Mouse (Mus musculus) olfactory bulb, adult 2 months (tissue): Measurements from ENCODE around the gene Prdm11.

Experiments used
- CTCF ChIP-seq: fragments of 200-500 bp; IDR thresholded peaks from 2 replicates; pipeline ENCODE4 v1.5.1; 2012; ENCODE audit warnings: low read depth, mild to moderate bottlenecking, low read length, moderate library complexity; ENCODE audit not compliant: insufficient read depth
- POLR2A ChIP-seq: fragments of 200-500 bp; IDR thresholded peaks from 2 replicates; pipeline ENCODE4 v1.6.1; 2012; ENCODE audit warnings: mild to moderate bottlenecking, low read depth, low read length, moderate library complexity; ENCODE audit not compliant: insufficient read depth

DNA sequence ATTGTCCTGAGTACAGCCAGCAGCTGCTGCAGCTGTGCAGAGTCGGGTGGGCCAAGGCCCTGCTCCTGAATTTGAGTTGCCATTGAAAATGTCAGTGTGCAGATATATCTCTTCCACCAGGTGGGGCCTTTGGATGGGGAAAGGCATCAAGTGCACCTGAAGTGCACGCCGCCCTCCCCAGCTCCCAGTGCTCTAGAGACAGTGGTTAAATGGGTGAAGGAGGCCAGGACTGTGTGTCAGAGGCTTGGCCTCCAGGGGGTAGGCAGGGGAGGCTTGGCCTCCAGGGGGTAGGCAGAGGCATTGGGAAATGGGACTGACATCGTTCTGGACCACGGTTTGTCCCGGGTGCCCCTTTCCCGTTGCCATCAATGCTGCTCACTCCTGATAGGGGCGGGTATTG, 79.7 kb downstream of the Prdm11 start:
- no peak for TF ChIP-seq CTCF
- no peak for TF ChIP-seq POLR2A
